Mouse (Mus musculus): ENCODE results near the gene Dnajb7.

Dnajb7 gene

GRCm38 (mm10) chr15:81368601-81369000 lies 39.5 kb downstream of the Dnajb7 start:
- ATAC-seq (ENCODE audit: insufficient number of reproducible peaks, low FRiP score, low TSS enrichment): no peak

GRCm38 (mm10) chr15:81366241-81366640 lies 41.9 kb downstream of the Dnajb7 start:
- no peak for ATAC-seq (ENCODE audit: insufficient number of reproducible peaks, low FRiP score, low TSS enrichment)

- ATAC-seq (ENCODE audit: insufficient number of reproducible peaks, low FRiP score, low TSS enrichment): no peak
These were observed 42.9 kb downstream of the Dnajb7 start for GRCm38 (mm10) chr15:81365246-81365645.

- no peak for ATAC-seq (ENCODE audit: insufficient number of reproducible peaks, low FRiP score, low TSS enrichment)
These were observed 43.8 kb downstream of the Dnajb7 start for GRCm38 (mm10) chr15:81364271-81364670.

GRCm38 (mm10) chr15:81362501-81362900 lies 45.6 kb downstream of the Dnajb7 start:
- ATAC-seq (ENCODE audit: insufficient number of reproducible peaks, low FRiP score, low TSS enrichment): no peak

- no peak for ATAC-seq (ENCODE audit: insufficient number of reproducible peaks, low FRiP score, low TSS enrichment)
These were observed 46.6 kb downstream of the Dnajb7 start for GRCm38 (mm10) chr15:81361417-81362015.

- no peak; the same call in 1 of the 2 replicates for ATAC-seq (ENCODE audit: insufficient number of reproducible peaks, low FRiP score, low TSS enrichment)
These were observed 47.1 kb downstream of the Dnajb7 start for GRCm38 (mm10) chr15:81361022-81361404.

GRCm38 (mm10) chr15:81360345-81361021 lies 47.6 kb downstream of the Dnajb7 start, which contains the start of gene Slc25a17:
TSS of gene Slc25a17 (minus strand) at chr15:81360812.
- peak; percentile 99 for ATAC-seq (ENCODE audit: insufficient number of reproducible peaks, low FRiP score, low TSS enrichment)

GRCm38 (mm10) chr15:81359421-81359820 lies 48.7 kb downstream of the Dnajb7 start:
- ATAC-seq (ENCODE audit: insufficient number of reproducible peaks, low FRiP score, low TSS enrichment): no peak

GRCm38 (mm10) chr15:81358943-81359342 lies 49.2 kb downstream of the Dnajb7 start:
- no peak for ATAC-seq (ENCODE audit: insufficient number of reproducible peaks, low FRiP score, low TSS enrichment)

GRCm38 (mm10) chr15:81356946-81357345 lies 51.2 kb downstream of the Dnajb7 start:
- no peak for ATAC-seq (ENCODE audit: insufficient number of reproducible peaks, low FRiP score, low TSS enrichment)
